Mouse (Mus musculus) ES-Bruce4 (cell line): ENCODE data around the gene Ccl6.

Experiments used
- CTCF ChIP-seq: IDR thresholded peaks from one replicate; pipeline ENCODE4 v1.8.1; 2011; ENCODE audit warnings: low read depth, low read length
- EP300 ChIP-seq: IDR thresholded peaks from 2 replicates; pipeline ENCODE4 v1.6.1; 2011; ENCODE audit warnings: low read depth, low read length; ENCODE audit not compliant: insufficient read depth
- POLR2A ChIP-seq: IDR thresholded peaks from one replicate; pipeline ENCODE4 v1.8.1; 2011; ENCODE audit warnings: low read length; ENCODE audit not compliant: insufficient read depth

DNA sequence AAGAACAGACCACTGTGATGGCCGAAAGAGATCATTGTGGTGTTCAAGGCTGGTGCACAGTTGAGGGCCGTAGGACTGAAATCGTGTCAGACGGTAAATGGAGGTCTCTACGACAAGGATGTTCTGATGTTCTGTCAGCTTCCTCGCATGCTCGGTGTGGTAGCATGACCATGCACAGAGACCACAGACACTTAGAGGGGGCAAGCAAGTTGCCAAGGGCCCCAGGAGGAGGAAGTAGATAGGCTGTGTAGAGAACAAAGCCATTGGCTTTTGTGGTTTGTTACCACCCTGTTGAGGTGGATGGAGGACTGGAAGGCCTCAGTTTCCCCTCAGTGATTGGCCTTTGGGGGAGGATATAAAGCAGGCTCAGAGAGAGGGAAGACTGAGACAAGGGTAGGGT, 23.6 kb downstream of the Ccl6 start:
- TF ChIP-seq EP300 (no peak), CTCF (no peak), POLR2A (no peak)
